ENCODE assay signal across 16 mouse cellular contexts in the genomic region with DNA sequence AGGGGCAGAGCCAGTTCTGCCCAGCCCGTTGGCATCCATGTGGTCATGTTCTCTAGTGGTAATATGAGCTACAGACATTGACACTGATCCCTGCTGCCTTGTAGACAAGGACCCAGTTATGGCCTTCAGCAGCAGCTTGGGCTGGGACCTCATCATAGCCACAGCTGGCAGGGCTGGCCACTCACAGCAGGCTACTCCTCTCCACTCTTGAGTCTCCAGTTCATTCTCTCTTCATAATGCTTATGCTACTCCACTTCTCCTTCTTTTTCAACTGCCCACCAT.
"Had no signal": no experiment of that assay in that cellular context is flagged by ENCODE, and none has a peak within 500 bp of the region (broad histone marks: within the 10 kb centered on the region; RNA-seq: fewer than 3 reads in every experiment).

No protein-coding gene starts in this region.

- H3K9me3 ChIP-seq: liver, embryonic 13.5 days; liver, embryonic 15.5 days; midbrain, embryonic 13.5 days; midbrain, embryonic 15.5 days; neural tube, embryonic 12.5 days; stomach, embryonic 15.5 days had no signal

- H3K27ac ChIP-seq: liver, embryonic 13.5 days; liver, embryonic 15.5 days; macrophage; midbrain, embryonic 13.5 days; midbrain, embryonic 15.5 days; neural tube, embryonic 12.5 days; stomach, embryonic 15.5 days had no signal

- ATAC-seq: liver, postnatal 0 days had no signal

- H3K36me3 ChIP-seq: liver, embryonic 13.5 days; liver, embryonic 15.5 days; midbrain, embryonic 13.5 days; midbrain, embryonic 15.5 days; neural tube, embryonic 12.5 days; stomach, embryonic 15.5 days had no signal

- H3K27me3 ChIP-seq: liver, embryonic 13.5 days; liver, embryonic 15.5 days; megakaryocyte, embryonic 14.5 days; midbrain, embryonic 13.5 days; midbrain, embryonic 15.5 days; neural tube, embryonic 12.5 days; stomach, embryonic 15.5 days had no signal

- H3K9ac ChIP-seq: liver, embryonic 13.5 days; liver, embryonic 15.5 days; liver, postnatal 0 days; midbrain, embryonic 13.5 days; midbrain, embryonic 15.5 days; neural tube, embryonic 12.5 days; stomach, embryonic 15.5 days had no signal

- H3K4me3 ChIP-seq: liver, embryonic 13.5 days; liver, embryonic 15.5 days; megakaryocyte, embryonic 14.5 days; midbrain, embryonic 13.5 days; midbrain, embryonic 15.5 days; neural tube, embryonic 12.5 days; stomach, embryonic 15.5 days had no signal

- H3K4me1 ChIP-seq: liver, embryonic 13.5 days; liver, embryonic 15.5 days; megakaryocyte, embryonic 14.5 days; midbrain, embryonic 13.5 days; midbrain, embryonic 15.5 days; neural tube, embryonic 12.5 days; stomach, embryonic 15.5 days had no signal

- DNase-seq: liver; liver, embryonic 13.5 days; liver, postnatal 0 days; right cerebral cortex, postnatal 14 days; thymus, adult 18-20 months; thymus, postnatal 14 days; thymus, postnatal 36 days had no signal

- H3K4me2 ChIP-seq: liver, embryonic 11.5 days; liver, embryonic 13.5 days; liver, embryonic 15.5 days; midbrain, embryonic 11.5 days; midbrain, embryonic 13.5 days; midbrain, embryonic 15.5 days; neural tube, embryonic 12.5 days; stomach, embryonic 15.5 days had no signal
